Mouse (Mus musculus): Measurements from ENCODE around the gene Nr3c2. TPM values are rescaled to one million over a fixed set of nuclear protein-coding genes. Genes with fewer than 3 reads are reported as not detected.

The Nr3c2 gene
- polyA plus RNA-seq, 1 experiment from 2014 or later: 0.58 TPM

DNA sequence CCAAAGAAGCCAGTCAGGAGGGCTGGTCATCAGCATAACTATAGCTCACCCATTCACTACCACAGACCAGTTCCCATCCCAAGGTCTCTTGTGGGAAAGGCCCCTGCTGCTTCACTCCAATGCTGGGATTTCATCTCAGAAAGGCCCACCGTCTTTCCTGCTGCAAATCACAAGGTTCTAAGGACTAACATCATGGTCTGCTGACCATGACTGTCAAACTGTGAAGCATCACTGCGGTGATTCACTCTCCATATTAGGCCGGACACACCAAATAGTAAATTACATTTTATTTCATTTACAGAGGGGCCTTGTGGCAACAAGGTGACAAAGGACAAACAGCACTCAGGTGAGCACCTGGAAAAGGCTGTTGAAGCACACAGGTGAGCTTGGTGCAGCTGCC is 350.9 kb downstream of the Nr3c2 start:
- H3K9ac ChIP-seq (replicated peaks; ENCODE audit: low read length): no peak overlapping the region
- no peaks in the 10 kb centered on the region for H3K4me1 ChIP-seq (ENCODE audit: control insufficient read depth, insufficient read depth, low read length)
- H3K4me3 ChIP-seq (ENCODE audit: low read depth, low read length): no peak overlapping the region
- no peak overlapping the region for H3K4me2 ChIP-seq (ENCODE audit: low read depth, low read length)
- WGBS: 87% methylated on average over 3 of the region's 3 CpGs
- no peak overlapping the region for H3K27ac ChIP-seq (replicated peaks; ENCODE audit: low read depth, low read length)
- DNase-seq (ENCODE audit: low spot score): no peak
- H3K27me3 ChIP-seq (ENCODE audit: control insufficient read depth, insufficient read depth, low read length): no peaks in the 10 kb centered on the region
- no peaks in the 10 kb centered on the region for H3K36me3 ChIP-seq (replicated peaks; ENCODE audit: control insufficient read depth, insufficient read depth, low read depth, low read length)
- no peak for ATAC-seq (replicated peaks; ENCODE audit: insufficient number of reproducible peaks, low FRiP score, low TSS enrichment, low read depth)
- H3K9me3 ChIP-seq (replicated peaks; ENCODE audit: control insufficient read depth, low read length): no peaks in the 10 kb centered on the region

DNA sequence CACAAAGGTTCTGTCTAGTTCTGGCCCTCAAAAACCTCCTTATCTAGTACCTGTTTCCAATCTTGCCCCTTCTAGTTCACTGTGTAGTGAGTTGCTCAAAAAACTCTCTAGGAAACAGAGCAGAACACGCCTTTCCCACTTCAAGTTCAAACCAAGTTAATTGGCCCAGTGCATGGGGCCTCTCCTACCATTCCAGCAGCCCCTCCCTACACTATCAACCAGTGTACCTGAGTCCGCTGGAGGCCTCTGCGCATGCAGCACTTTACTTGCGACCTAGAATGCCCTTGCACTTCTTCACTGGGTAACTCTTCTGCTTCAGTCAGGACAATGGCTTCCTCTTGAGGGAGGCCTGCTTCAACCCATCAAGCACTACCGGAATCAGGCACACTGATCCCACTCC is 351.9 kb downstream of the Nr3c2 start:
- no peak overlapping the region for H3K27ac ChIP-seq (replicated peaks; ENCODE audit: low read depth, low read length)
- H3K9ac ChIP-seq (replicated peaks; ENCODE audit: low read length): no peak overlapping the region
- WGBS: 94% methylated on average over 5 of the region's 5 CpGs
- DNase-seq (ENCODE audit: low spot score) (no peak), ATAC-seq (replicated peaks; ENCODE audit: insufficient number of reproducible peaks, low FRiP score, low TSS enrichment, low read depth) (no peak)
- no peaks in the 10 kb centered on the region for H3K27me3 ChIP-seq (ENCODE audit: control insufficient read depth, insufficient read depth, low read length)
- no peak overlapping the region for H3K4me2 ChIP-seq (ENCODE audit: low read depth, low read length)
- no peak overlapping the region for H3K4me3 ChIP-seq (ENCODE audit: low read depth, low read length)
- H3K4me1 ChIP-seq (ENCODE audit: control insufficient read depth, insufficient read depth, low read length): no peaks in the 10 kb centered on the region
- no peaks in the 10 kb centered on the region for H3K9me3 ChIP-seq (replicated peaks; ENCODE audit: control insufficient read depth, low read length)
- H3K36me3 ChIP-seq (replicated peaks; ENCODE audit: control insufficient read depth, insufficient read depth, low read depth, low read length): no peaks in the 10 kb centered on the region

DNA sequence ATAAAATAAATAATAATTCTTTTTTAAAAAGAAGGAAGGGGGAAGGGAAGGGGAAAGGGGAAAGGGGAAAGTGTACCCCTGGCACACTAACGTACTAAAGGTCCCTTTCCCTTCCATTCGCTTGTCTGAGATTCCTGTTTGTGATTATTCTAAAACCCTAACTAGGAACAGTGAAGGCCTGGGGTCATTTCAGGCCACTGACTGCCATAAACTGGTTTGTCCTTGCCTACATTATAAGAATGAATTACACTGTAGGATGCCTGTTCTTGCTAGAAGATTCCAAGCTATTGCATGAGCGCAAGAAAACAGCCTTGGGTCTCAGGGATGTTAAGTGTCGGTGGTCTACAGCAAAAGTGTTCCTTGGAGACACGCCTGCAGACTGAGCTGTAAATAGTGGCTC is 355.2 kb downstream of the Nr3c2 start:
- Histone ChIP-seq H3K9ac (replicated peaks; ENCODE audit: low read length) (no peak overlapping the region), H3K27me3 (ENCODE audit: control insufficient read depth, insufficient read depth, low read length) (no peaks in the 10 kb centered on the region), H3K4me3 (ENCODE audit: low read depth, low read length) (no peak overlapping the region), H3K9me3 (replicated peaks; ENCODE audit: control insufficient read depth, low read length) (no peaks in the 10 kb centered on the region), H3K27ac (replicated peaks; ENCODE audit: low read depth, low read length) (no peak overlapping the region), H3K4me2 (ENCODE audit: low read depth, low read length) (no peak overlapping the region), H3K36me3 (replicated peaks; ENCODE audit: control insufficient read depth, insufficient read depth, low read depth, low read length) (no peaks in the 10 kb centered on the region), H3K4me1 (ENCODE audit: control insufficient read depth, insufficient read depth, low read length) (no peaks in the 10 kb centered on the region)
- DNase-seq (ENCODE audit: low spot score) (no peak), ATAC-seq (replicated peaks; ENCODE audit: insufficient number of reproducible peaks, low FRiP score, low TSS enrichment, low read depth) (no peak)
- 88% methylated on average over 5 of the region's 5 CpGs for WGBS

DNA sequence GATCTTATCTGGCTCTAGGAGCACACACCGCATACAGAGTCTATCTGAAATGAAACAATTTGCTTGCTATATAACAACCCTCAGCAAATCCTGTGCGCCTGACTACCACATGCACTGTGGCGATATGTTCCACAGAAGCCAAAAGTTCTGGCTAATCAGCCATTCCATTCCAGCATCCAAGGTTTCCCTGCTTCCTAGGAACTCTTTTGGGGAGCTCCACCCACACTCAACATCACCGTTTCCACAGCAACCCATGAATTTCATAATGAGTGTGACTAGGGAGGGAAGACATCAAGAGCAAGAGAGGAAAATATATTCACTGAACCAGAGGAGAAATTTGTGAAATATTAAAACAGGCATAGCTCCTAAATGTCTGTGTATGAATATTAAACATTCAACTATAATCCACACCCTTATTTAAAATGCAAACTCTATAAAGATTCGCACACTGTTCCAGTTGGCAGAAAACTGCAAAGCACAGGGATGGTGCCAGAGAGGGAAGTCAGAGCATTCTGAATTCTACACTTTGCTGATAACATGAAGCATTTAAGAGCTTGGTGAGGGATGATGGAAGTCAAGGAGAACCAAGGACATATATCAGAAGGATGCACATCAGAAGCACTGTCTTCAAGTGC is 357.3 kb downstream of the Nr3c2 start:
- no peaks in the 10 kb centered on the region for H3K9me3 ChIP-seq (replicated peaks; ENCODE audit: control insufficient read depth, low read length)
- H3K27ac ChIP-seq (replicated peaks; ENCODE audit: low read depth, low read length): no peak overlapping the region
- WGBS: 96% methylated on average over 5 of the region's 5 CpGs
- H3K4me1 ChIP-seq (ENCODE audit: control insufficient read depth, insufficient read depth, low read length): no peaks in the 10 kb centered on the region
- no peak overlapping the region for H3K4me3 ChIP-seq (ENCODE audit: low read depth, low read length)
- H3K9ac ChIP-seq (replicated peaks; ENCODE audit: low read length): no peak overlapping the region
- no peaks in the 10 kb centered on the region for H3K36me3 ChIP-seq (replicated peaks; ENCODE audit: control insufficient read depth, insufficient read depth, low read depth, low read length)
- H3K27me3 ChIP-seq (ENCODE audit: control insufficient read depth, insufficient read depth, low read length): no peaks in the 10 kb centered on the region
- DNase-seq (ENCODE audit: low spot score): no peak
- ATAC-seq (replicated peaks; ENCODE audit: insufficient number of reproducible peaks, low FRiP score, low TSS enrichment, low read depth): no peak
- H3K4me2 ChIP-seq (ENCODE audit: low read depth, low read length): no peak overlapping the region

DNA sequence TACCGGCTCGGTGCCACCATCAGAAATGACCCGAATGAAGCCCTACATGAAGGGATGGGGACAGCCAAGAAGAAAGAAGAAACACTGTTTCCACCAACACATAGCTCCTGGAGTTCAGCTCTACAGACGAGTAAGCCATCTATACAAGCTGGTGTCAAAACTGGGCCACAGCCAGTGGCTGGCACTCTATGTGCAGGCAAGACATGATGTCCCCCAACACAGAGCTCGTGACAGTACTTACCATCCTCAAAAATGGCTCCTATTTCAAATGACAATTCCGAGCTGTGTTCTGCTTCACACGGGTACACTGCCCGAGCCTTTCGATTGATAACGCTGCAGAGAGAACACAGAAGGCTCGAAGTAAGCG is 357.8 kb downstream of the Nr3c2 start:
- WGBS: 94% methylated on average over 12 of the region's 12 CpGs
- no peak overlapping the region for H3K4me2 ChIP-seq (ENCODE audit: low read depth, low read length)

DNA sequence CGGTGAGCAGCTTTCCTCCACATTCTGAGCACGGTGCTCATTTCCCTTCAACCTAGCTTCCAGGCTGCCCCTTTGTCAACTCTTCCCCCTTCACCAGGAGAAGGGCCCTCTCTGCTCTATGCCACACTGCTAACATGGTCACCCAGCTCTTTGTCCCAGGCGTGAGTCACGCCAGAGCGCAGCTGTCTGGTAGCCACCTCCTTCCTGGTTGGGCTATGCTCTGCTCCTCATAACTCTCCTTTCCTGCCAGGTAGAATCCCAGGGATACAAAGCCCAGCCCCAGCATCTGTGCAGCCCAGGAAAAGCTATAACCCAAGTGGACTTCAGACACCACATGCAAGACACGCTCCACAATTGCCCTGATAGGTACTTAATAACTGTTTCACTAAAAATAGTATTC is 362.0 kb downstream of the Nr3c2 start:
- Histone ChIP-seq H3K4me3 (ENCODE audit: low read depth, low read length) (no peak overlapping the region), H3K4me1 (ENCODE audit: control insufficient read depth, insufficient read depth, low read length) (no peaks in the 10 kb centered on the region), H3K27me3 (ENCODE audit: control insufficient read depth, insufficient read depth, low read length) (no peaks in the 10 kb centered on the region), H3K4me2 (ENCODE audit: low read depth, low read length) (no peak overlapping the region), H3K36me3 (replicated peaks; ENCODE audit: control insufficient read depth, insufficient read depth, low read depth, low read length) (no peaks in the 10 kb centered on the region), H3K9ac (replicated peaks; ENCODE audit: low read length) (no peak overlapping the region), H3K27ac (replicated peaks; ENCODE audit: low read depth, low read length) (no peak overlapping the region), H3K9me3 (replicated peaks; ENCODE audit: control insufficient read depth, low read length) (no peaks in the 10 kb centered on the region)
- WGBS: 94% methylated on average over 6 of the region's 6 CpGs
- no peak for DNase-seq (ENCODE audit: low spot score)
- ATAC-seq (replicated peaks; ENCODE audit: insufficient number of reproducible peaks, low FRiP score, low TSS enrichment, low read depth): no peak

More for the DNA sequence above, 357.8 kb downstream of the Nr3c2 start:
- Histone ChIP-seq H3K4me3 (ENCODE audit: low read depth, low read length) (no peak overlapping the region), H3K27ac (replicated peaks; ENCODE audit: low read depth, low read length) (no peak overlapping the region), H3K9me3 (replicated peaks; ENCODE audit: control insufficient read depth, low read length) (no peaks in the 10 kb centered on the region), H3K27me3 (ENCODE audit: control insufficient read depth, insufficient read depth, low read length) (no peaks in the 10 kb centered on the region), H3K36me3 (replicated peaks; ENCODE audit: control insufficient read depth, insufficient read depth, low read depth, low read length) (no peaks in the 10 kb centered on the region), H3K9ac (replicated peaks; ENCODE audit: low read length) (no peak overlapping the region), H3K4me1 (ENCODE audit: control insufficient read depth, insufficient read depth, low read length) (no peaks in the 10 kb centered on the region)
- ATAC-seq (replicated peaks; ENCODE audit: insufficient number of reproducible peaks, low FRiP score, low TSS enrichment, low read depth) (no peak), DNase-seq (ENCODE audit: low spot score) (no peak)

DNA sequence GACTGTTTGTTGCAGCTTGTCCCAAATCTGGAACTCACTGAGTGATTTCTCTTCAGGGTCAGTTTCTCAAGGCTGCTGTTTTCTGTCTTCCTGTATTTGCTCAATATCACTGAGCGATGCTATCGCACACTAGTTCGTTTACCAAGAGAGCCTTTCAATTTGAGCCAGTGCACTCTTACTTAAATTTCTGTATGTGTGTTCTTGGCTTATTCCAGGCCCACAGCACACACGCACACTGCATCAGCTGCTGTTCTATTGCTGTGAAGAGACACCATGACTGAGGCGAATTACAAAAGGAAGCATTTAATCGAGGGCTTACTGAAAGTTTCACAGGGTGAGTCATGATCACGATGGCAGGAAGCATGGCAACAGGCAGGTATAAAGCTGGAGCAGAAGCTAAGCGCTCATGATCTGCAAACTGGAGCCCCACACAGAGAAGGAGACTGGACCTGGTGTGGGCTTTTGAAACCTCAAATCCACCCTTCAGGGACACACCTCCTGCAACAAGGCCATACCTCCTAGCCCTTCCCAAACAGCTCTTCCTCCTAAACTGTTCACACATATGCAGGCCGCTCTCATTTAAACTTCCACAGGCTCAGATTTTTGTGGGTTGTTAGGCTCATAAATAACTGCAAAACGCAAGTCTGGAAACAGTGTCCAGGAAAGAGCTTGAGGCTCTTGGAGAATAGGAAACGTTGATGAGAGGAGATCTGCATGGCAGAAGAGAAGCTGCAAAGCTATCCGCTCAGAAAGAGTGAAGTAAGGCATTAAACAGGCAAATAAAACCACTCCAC is 363.2 kb downstream of the Nr3c2 start:
- no peaks in the 10 kb centered on the region for H3K9me3 ChIP-seq (replicated peaks; ENCODE audit: control insufficient read depth, low read length)
- H3K4me2 ChIP-seq (ENCODE audit: low read depth, low read length): no peak overlapping the region
- H3K27ac ChIP-seq (replicated peaks; ENCODE audit: low read depth, low read length): no peak overlapping the region
- no peaks in the 10 kb centered on the region for H3K4me1 ChIP-seq (ENCODE audit: control insufficient read depth, insufficient read depth, low read length)
- DNase-seq (ENCODE audit: low spot score) (no peak), ATAC-seq (replicated peaks; ENCODE audit: insufficient number of reproducible peaks, low FRiP score, low TSS enrichment, low read depth) (no peak)
- no peak overlapping the region for H3K4me3 ChIP-seq (ENCODE audit: low read depth, low read length)
- H3K9ac ChIP-seq (replicated peaks; ENCODE audit: low read length): no peak overlapping the region
- no peaks in the 10 kb centered on the region for H3K36me3 ChIP-seq (replicated peaks; ENCODE audit: control insufficient read depth, insufficient read depth, low read depth, low read length)
- WGBS: 90% methylated on average over 12 of the region's 12 CpGs
- no peaks in the 10 kb centered on the region for H3K27me3 ChIP-seq (ENCODE audit: control insufficient read depth, insufficient read depth, low read length)

DNA sequence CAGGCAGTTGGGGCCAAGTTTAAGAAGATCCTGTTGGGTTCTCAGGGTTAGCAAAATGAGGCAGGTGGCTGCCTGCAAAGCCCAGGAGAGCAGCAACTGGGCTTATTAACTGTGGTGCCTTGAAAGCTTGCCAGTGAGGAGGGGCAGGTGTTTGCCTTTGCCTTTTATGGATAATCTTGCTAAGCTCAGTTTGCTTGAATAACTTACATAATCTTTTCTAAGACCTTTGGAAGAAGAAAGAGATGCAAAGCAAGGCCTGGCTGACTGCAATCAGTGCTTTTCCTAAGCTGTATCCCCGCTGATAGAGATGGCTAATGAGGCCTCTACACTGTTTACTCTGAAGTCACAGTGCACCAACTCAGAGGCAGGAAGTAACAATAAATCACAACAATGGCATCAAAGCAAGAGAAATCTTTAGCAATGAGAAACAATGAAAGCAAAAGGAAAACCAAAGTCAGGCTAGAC is 368.7 kb downstream of the Nr3c2 start:
- Histone ChIP-seq H3K9ac (replicated peaks; ENCODE audit: low read length) (no peak overlapping the region), H3K36me3 (replicated peaks; ENCODE audit: control insufficient read depth, insufficient read depth, low read depth, low read length) (no peaks in the 10 kb centered on the region), H3K27me3 (ENCODE audit: control insufficient read depth, insufficient read depth, low read length) (no peaks in the 10 kb centered on the region), H3K27ac (replicated peaks; ENCODE audit: low read depth, low read length) (no peak overlapping the region), H3K4me2 (ENCODE audit: low read depth, low read length) (no peak overlapping the region), H3K4me1 (ENCODE audit: control insufficient read depth, insufficient read depth, low read length) (no peaks in the 10 kb centered on the region), H3K9me3 (replicated peaks; ENCODE audit: control insufficient read depth, low read length) (no peaks in the 10 kb centered on the region), H3K4me3 (ENCODE audit: low read depth, low read length) (no peak overlapping the region)
- ATAC-seq (replicated peaks; ENCODE audit: insufficient number of reproducible peaks, low FRiP score, low TSS enrichment, low read depth) (no peak), DNase-seq (ENCODE audit: low spot score) (no peak)
- WGBS: 64% methylated on average over 1 of the region's 1 CpGs
